Mouse (Mus musculus) hindbrain, embryonic 14.5 days (tissue): ENCODE data around the gene Syt5. TPM values are rescaled to one million over a fixed set of nuclear protein-coding genes. Genes with fewer than 3 reads are reported as not detected.
"Not testable (repeated sequence)": the region's sequence is repeated elsewhere in the genome, so short reads cannot be mapped to it uniquely, and the experiment has no call there.

Source experiments
- ATAC-seq: fragments of 200-750 bp; cut with Nextera tagmentation; 2 replicates; pipeline ENCODE4 v1.8.0; 2017; ENCODE audit warnings: moderate number of reproducible peaks, mild to moderate bottlenecking, moderate TSS enrichment, moderate library complexity; ENCODE audit not compliant: low FRiP score
- DNase-seq: peaks from one replicate; pipeline ENCODE4 v3.0.0-alpha.2; 2015; ENCODE audit warnings: low spot score
- H3K27ac ChIP-seq: fragments of 300-500 bp; sonication (generic); 2 replicates; pipeline ENCODE4 v1.5.1; 2014; ENCODE audit warnings: mild to moderate bottlenecking, moderate library complexity
- H3K27me3 ChIP-seq: fragments of 300-500 bp; sonication (generic); 2 replicates; pipeline ENCODE4 v1.6.1; 2014; ENCODE audit warnings: mild to moderate bottlenecking, low read length, mixed read lengths; ENCODE audit not compliant: control insufficient read depth, insufficient read depth
- H3K36me3 ChIP-seq: fragments of 300-500 bp; sonication (generic); replicated peaks from 2 replicates; pipeline ENCODE4 v1.6.1; 2014; ENCODE audit not compliant: control insufficient read depth, insufficient read depth
- H3K4me1 ChIP-seq: fragments of 300-500 bp; sonication (generic); replicated peaks from 2 replicates; pipeline ENCODE4 v1.6.1; 2014; ENCODE audit warnings: antibody characterized with exemption, low read length, mixed read lengths; ENCODE audit not compliant: control insufficient read depth, insufficient read depth
- H3K4me2 ChIP-seq: fragments of 300-500 bp; sonication (generic); replicated peaks from 2 replicates; pipeline ENCODE4 v1.6.1; 2014; ENCODE audit warnings: mild to moderate bottlenecking, moderate library complexity
- H3K4me3 ChIP-seq: fragments of 300-500 bp; sonication (generic); replicated peaks from 2 replicates; pipeline ENCODE4 v1.5.1; 2014; ENCODE audit warnings: mild to moderate bottlenecking, low read length
- H3K9ac ChIP-seq: fragments of 300-500 bp; sonication (generic); 2 replicates; pipeline ENCODE4 v1.6.1; 2014
- H3K9me3 ChIP-seq: fragments of 300-500 bp; sonication (generic); 2 replicates; pipeline ENCODE4 v1.6.1; 2016; ENCODE audit warnings: low read length; ENCODE audit not compliant: control insufficient read depth
- WGBS: fragments of 180-500 bp; shearing (Covaris S2); extraction: QIAGEN DNeasy Blood & Tissue Kit; methylation state at CpG from one replicate; pipeline ENCODE4 v1.1.7; 2014; 5-methylcytosine and 5-hydroxymethylcytosine counted together
- polyA plus RNA-seq: library from polyadenylated mRNA; unstranded; fragments of >200 nt; fragmentation: Nextera tagmentation; extraction: Ambion mirVana; gene quantifications from 2 replicates; pipeline ENCODE4 v1.2.1, GENCODE M21; 2014

Gene Syt5
- polyA plus RNA-seq, 1 experiment from 2014 or later = 77.0 TPM

GRCm38 (mm10) chr7:4542013-4542412, 5.3 kb downstream of the Syt5 start:
- WGBS = 38% methylated on average over 17 of the region's 17 CpGs
- Histone ChIP-seq H3K4me1 (peaks cover 15% of the 10 kb centered on the region), H3K27me3 (no peaks in the 10 kb centered on the region), H3K36me3 (peaks cover 51% of the 10 kb centered on the region), H3K4me2 (no peak overlapping the region), H3K9ac (no peak overlapping the region), H3K9me3 (no peaks in the 10 kb centered on the region), H3K4me3 (no peak overlapping the region), H3K27ac (no peak overlapping the region)
- DNase-seq (no peak), ATAC-seq (no peak)

GRCm38 (mm10) chr7:4541344-4541743, 6.0 kb downstream of the Syt5 start:
- peaks cover 51% of the 10 kb centered on the region for H3K36me3 ChIP-seq
- no peak overlapping the region for H3K4me3 ChIP-seq
- no peak overlapping the region for H3K4me2 ChIP-seq
- ATAC-seq = no peak
- H3K27ac ChIP-seq = no peak overlapping the region
- WGBS = 67% methylated on average over 5 of the region's 5 CpGs
- peaks cover 14% of the 10 kb centered on the region for H3K4me1 ChIP-seq
- no peaks in the 10 kb centered on the region for H3K9me3 ChIP-seq
- no peak for DNase-seq
- H3K27me3 ChIP-seq = no peaks in the 10 kb centered on the region
- H3K9ac ChIP-seq = no peak overlapping the region

DNA sequence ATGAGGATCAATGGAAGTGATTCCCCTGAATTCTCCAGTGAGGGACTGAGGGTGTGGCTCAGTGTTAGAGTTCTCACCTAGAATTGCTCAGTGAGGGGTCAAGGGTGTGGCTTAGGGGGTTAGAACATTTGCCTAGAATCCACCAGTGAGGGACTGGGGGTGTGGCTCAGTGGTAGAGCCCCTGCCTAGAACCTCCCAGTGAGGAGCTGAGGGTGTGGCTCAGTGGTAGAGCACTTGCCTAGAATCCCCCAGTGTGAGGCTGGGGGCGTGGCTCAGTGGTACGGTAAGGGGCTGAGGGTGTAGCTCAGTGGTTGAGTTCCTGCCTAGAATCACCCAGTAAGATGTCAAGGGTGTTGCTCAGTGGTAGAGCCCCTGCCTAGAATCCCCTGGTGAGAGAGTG, 8.3 kb downstream of the Syt5 start:
- H3K36me3 ChIP-seq = peaks cover 51% of the 10 kb centered on the region
- DNase-seq = no peak
- no peak overlapping the region for H3K4me2 ChIP-seq
- H3K4me3 ChIP-seq = no peak overlapping the region
- no peak overlapping the region for H3K27ac ChIP-seq
- H3K9ac ChIP-seq = no peak overlapping the region
- H3K27me3 ChIP-seq = no peaks in the 10 kb centered on the region
- H3K4me1 ChIP-seq = no peaks in the 10 kb centered on the region
- no peak for ATAC-seq
- no peaks in the 10 kb centered on the region for H3K9me3 ChIP-seq
- WGBS = 74% methylated on average over 2 of the region's 2 CpGs

DNA sequence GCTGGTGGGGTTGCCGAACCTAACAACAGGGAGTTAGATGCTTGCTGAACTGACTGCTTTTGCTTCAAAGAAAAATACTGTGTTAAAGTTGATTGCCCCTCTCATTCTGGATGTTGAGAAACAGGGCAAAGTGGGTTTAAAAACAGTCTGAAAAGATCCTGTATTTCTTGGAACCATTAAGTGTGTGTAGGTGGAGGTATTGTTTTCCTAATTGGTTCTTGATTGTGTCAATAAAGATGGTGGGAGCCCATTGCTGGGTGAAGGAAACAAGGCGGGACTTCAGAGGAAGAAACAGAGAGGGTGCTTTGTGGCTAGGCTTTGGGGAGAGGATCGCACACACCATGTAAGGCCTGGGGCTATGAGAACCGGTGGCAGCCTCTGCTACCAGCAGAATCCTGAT, 10.2 kb downstream of the Syt5 start:
- no peak overlapping the region for H3K4me2 ChIP-seq
- H3K4me3 ChIP-seq = no peak overlapping the region
- ATAC-seq = no peak
- H3K27ac ChIP-seq = no peak overlapping the region
- peaks cover 4% of the 10 kb centered on the region for H3K27me3 ChIP-seq
- H3K9me3 ChIP-seq = no peaks in the 10 kb centered on the region
- no peak for DNase-seq
- H3K4me1 ChIP-seq = 0 out of 2 replicates have a peak, but pooled peaks cover 2% of the 10 kb centered on the region
- 65% methylated on average over 4 of the region's 4 CpGs for WGBS
- H3K36me3 ChIP-seq = peaks cover 39% of the 10 kb centered on the region
- no peak overlapping the region for H3K9ac ChIP-seq

DNA sequence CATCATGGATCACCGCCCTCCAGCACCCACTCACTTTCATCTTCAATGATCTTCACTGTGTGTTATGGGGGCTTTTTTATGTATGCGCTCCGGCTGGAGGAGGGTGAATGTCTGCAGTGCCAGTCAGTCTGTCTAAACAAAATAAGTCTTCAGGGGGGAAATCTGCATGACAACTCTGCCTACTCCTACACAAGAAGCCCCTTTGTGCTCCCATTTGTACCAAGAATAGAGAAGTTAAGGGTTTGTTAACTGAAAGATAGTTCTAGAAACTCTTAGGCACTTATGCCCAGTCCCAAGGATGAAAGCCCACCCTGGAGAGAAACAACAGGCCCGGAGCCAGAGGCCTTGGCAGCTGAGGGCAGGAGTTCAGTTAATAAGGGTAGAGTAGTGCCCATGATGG, 11.0 kb downstream of the Syt5 start:
- Histone ChIP-seq H3K4me1 (0 out of 2 replicates have a peak, but pooled peaks cover 5% of the 10 kb centered on the region), H3K27ac (no peak overlapping the region), H3K27me3 (peaks cover 11% of the 10 kb centered on the region), H3K4me2 (no peak overlapping the region), H3K9me3 (no peaks in the 10 kb centered on the region), H3K9ac (no peak overlapping the region), H3K4me3 (no peak overlapping the region), H3K36me3 (peaks cover 31% of the 10 kb centered on the region)
- WGBS = 74% methylated on average over 4 of the region's 4 CpGs
- ATAC-seq = no peak
- no peak for DNase-seq

DNA sequence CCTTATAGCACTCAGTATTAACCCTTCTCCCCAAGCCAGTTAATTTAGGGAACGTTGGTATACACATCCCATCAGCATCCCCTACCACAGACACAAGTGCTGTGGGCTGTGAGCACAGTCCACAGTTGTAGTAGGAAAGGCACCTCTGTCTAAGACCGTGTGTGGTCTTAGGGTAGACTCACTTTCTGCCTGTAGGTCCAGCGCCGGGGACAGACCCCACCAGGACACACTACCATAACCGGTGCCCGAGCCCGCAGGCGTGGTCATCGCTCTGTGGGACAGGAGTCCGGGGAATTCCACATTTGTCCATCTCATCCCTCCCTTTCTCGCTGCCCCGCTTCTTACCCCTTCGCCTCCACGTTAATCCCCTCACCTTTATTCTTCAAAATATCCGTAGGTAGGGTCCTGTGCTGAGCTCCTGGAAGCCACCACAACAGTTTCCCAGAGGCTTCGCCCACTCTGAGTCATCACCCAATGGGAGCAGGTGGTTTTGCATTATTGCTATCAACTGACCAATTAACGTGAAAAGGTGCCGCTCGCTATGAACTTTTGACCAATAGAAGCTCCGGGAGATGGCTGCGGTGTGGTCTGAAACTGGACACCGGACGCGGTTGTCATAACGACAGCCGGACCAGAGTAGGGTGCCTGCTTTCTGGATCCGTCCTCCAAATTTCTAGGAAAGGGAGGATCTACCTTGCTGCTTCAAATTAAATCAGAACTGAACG, 15.2 kb downstream of the Syt5 start, which contains the start of gene Dnaaf3:
Gene Dnaaf3 (minus strand): TSS at position 449 of the 725 bp plus-strand sequence.
- WGBS = 4% methylated on average over 28 of the region's 28 CpGs
- Histone ChIP-seq H3K9ac (no peak within 1 kb of the TSS; the same call in 1 of the 2 replicates), H3K27ac (no peak within 1 kb of the TSS)

DNA sequence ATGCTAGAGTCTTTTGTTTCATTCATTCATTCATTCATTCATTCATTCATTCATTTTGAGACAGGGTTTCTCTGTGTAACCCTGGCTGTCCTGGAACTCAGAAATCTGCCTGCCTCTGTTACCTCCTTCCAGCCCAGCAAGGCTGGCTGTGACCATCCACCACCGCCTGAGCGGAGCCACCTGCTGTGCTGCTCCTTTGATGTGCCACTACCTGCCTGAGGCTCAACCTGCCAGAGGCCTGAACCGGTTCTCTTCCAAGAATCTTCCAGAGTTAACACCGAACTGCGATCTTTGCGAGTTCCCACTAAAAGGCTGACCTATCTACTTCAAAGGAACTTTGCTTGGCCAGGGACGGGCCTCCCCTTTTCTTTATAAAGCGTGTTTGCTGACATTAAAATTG, 17.2 kb downstream of the Syt5 start:
- H3K27me3 ChIP-seq = peaks cover 11% of the 10 kb centered on the region
- H3K4me1 ChIP-seq, H3K36me3 ChIP-seq, H3K9ac ChIP-seq, DNase-seq, H3K4me2 ChIP-seq, H3K4me3 ChIP-seq, H3K9me3 ChIP-seq, H3K27ac ChIP-seq, ATAC-seq: not testable (repeated sequence)
- 59% methylated on average over 8 of the region's 8 CpGs for WGBS

More for the DNA sequence above, 15.2 kb downstream of the Syt5 start, which contains the start of gene Dnaaf3:
- peak; percentile 68 for ATAC-seq
- Histone ChIP-seq H3K4me3 (peak within 1 kb of the TSS; percentile 22), H3K27me3 (peaks cover 11% of the 10 kb centered on the region), H3K9me3 (no peaks in the 10 kb centered on the region), H3K4me1 (peaks cover 5% of the 10 kb centered on the region; the same call in 1 of the 2 replicates), H3K4me2 (peak within 1 kb of the TSS; percentile 46), H3K36me3 (0 out of 2 replicates have a peak, but pooled peaks cover 1% of the 10 kb centered on the region)
- DNase-seq = peak; percentile 57

- H3K4me3 ChIP-seq = peak overlapping the region; percentile 28; the same call in 1 of the 2 replicates
- H3K4me1 ChIP-seq = peaks cover 4% of the 10 kb centered on the region; the same call in 1 of the 2 replicates
- no peaks in the 10 kb centered on the region for H3K36me3 ChIP-seq
- 47% methylated on average over 18 of the region's 18 CpGs for WGBS
- DNase-seq = no peak
- no peak overlapping the region; the same call in 1 of the 2 replicates for H3K9ac ChIP-seq
- no peaks in the 10 kb centered on the region for H3K9me3 ChIP-seq
- no peak overlapping the region for H3K27ac ChIP-seq
- peaks cover 9% of the 10 kb centered on the region for H3K27me3 ChIP-seq
- ATAC-seq = peak; percentile 15
- peak overlapping the region; percentile 56 for H3K4me2 ChIP-seq
Observed at GRCm38 (mm10) chr7:4527302-4527689, 20.0 kb downstream of the Syt5 start.

GRCm38 (mm10) chr7:4526341-4527301, 20.7 kb downstream of the Syt5 start:
- 26% methylated on average over 40 of the region's 40 CpGs for WGBS
- H3K4me1 ChIP-seq = no peaks in the 10 kb centered on the region; the same call in 1 of the 2 replicates
- no peaks in the 10 kb centered on the region for H3K9me3 ChIP-seq
- peak overlapping the region; percentile 28 for H3K4me3 ChIP-seq
- ATAC-seq (peak; percentile 93), DNase-seq (peak; percentile 91)
- 0 out of 2 replicates have a peak overlapping the region, but pooled peaks have one; percentile 39 for H3K27ac ChIP-seq
- peaks cover 4% of the 10 kb centered on the region; the same call in 1 of the 2 replicates for H3K27me3 ChIP-seq
- H3K4me2 ChIP-seq = peak overlapping the region; percentile 56
- H3K36me3 ChIP-seq = no peaks in the 10 kb centered on the region
- peak overlapping the region; percentile 50 for H3K9ac ChIP-seq
